Comparison of ENCODE assay signal across 8 mouse cellular contexts in genomic region chr7:99926916-99927714, GRCm38 (mm10). TPM values are rescaled to one million over a fixed set of nuclear protein-coding genes. Genes with fewer than 3 reads are reported as not detected.
DNase-seq lines count a peak whose midpoint lies in the region; ATAC-seq and TF ChIP-seq lines count a peak whose summit lies in the region.

No protein-coding gene starts in this region.

- intact Hi-C loops in heart, postnatal 10 days (cut with DNase I), result loop anchor here (2.0 kb wide), 1 partner anchor 54 kb away; the partner anchor contains the start of gene Rnf169
- intact Hi-C loops in left cerebral cortex, adult 2 months (cut with DNase I), result loop anchor here (2.0 to 5.0 kb wide), 2 partner anchors 56 to 180 kb away; no protein-coding TSS in a partner anchor

- H3K36me3 ChIP-seq in midbrain, embryonic 14.5 days (ENCODE audit: control insufficient read depth, insufficient read depth, low read length), result peaks cover 45% of the 10 kb centered on the region
- peaks cover 54% of the 10 kb centered on the region for H3K36me3 ChIP-seq in midbrain, embryonic 13.5 days

- no peaks in the 10 kb centered on the region for H3K27me3 ChIP-seq in midbrain, embryonic 14.5 days (ENCODE audit: control insufficient read depth, insufficient read depth, low read length)
- no peaks in the 10 kb centered on the region for H3K27me3 ChIP-seq in midbrain, embryonic 13.5 days

- no peak overlapping the region for H3K27ac ChIP-seq in midbrain, embryonic 14.5 days (replicated peaks; ENCODE audit: low read depth, low read length)
- no peak overlapping the region for H3K27ac ChIP-seq in midbrain, embryonic 13.5 days
- H3K27ac ChIP-seq in left cerebral cortex, adult 2 months, result no peak overlapping the region

- H3K9me3 ChIP-seq in midbrain, embryonic 14.5 days (ENCODE audit: control insufficient read depth, low read length), result no peaks in the 10 kb centered on the region
- H3K9me3 ChIP-seq in midbrain, embryonic 13.5 days, result no peaks in the 10 kb centered on the region

- 82% methylated on average over 10 of the region's 10 CpGs for WGBS in midbrain, embryonic 14.5 days
- WGBS in midbrain, embryonic 13.5 days, result 81% methylated on average over 10 of the region's 10 CpGs

- peak; percentile 75 for TF ChIP-seq CTCF in left cerebral cortex, adult 2 months (IDR thresholded peaks at IDR 0.05)

- ATAC-seq in midbrain, embryonic 14.5 days (ENCODE audit: low FRiP score, low TSS enrichment), result no peak
- ATAC-seq in midbrain, embryonic 13.5 days, result no peak
- ATAC-seq in megakaryocyte-erythroid progenitor cell, adult 5-6 weeks (replicated peaks; ENCODE audit: low FRiP score, low TSS enrichment, poor library complexity, severe bottlenecking), result no peak

- H3K4me3 ChIP-seq in midbrain, embryonic 14.5 days (replicated peaks; ENCODE audit: low read depth, low read length), result no peak overlapping the region
- H3K4me3 ChIP-seq in midbrain, embryonic 13.5 days (replicated peaks), result no peak overlapping the region
- no peak overlapping the region for H3K4me3 ChIP-seq in left cerebral cortex, adult 2 months

- no peaks in the 10 kb centered on the region for H3K4me1 ChIP-seq in midbrain, embryonic 14.5 days (ENCODE audit: control insufficient read depth, insufficient read depth, low read length)
- H3K4me1 ChIP-seq in midbrain, embryonic 13.5 days (replicated peaks), result no peaks in the 10 kb centered on the region

- DNase-seq in midbrain, embryonic 14.5 days, result peak; percentile 81
- peak; percentile 68 to 91 for DNase-seq in adrenal gland, adult (ENCODE audit: inconsistent age in 2 of 2, low spot score in 1 of 2)
- DNase-seq in embryo, embryonic 10 days (ENCODE audit: low spot score), result peak; percentile 74
- peak; percentile 66 to 75 for DNase-seq in heart, postnatal 10 days
- DNase-seq in left cerebral cortex, adult 2 months (ENCODE audit: extremely low spot score in 1 of 2, low spot score in 2 of 2), result peak; percentile 68 to 77
- peak; percentile 44 for DNase-seq in retina, postnatal 7 days (ENCODE audit: low read depth, low spot score)

- no peak overlapping the region for H3K4me2 ChIP-seq in midbrain, embryonic 14.5 days (ENCODE audit: low read length)
- H3K4me2 ChIP-seq in midbrain, embryonic 13.5 days (replicated peaks), result no peak overlapping the region

- no peak overlapping the region for H3K9ac ChIP-seq in midbrain, embryonic 14.5 days (replicated peaks; ENCODE audit: low read length)
- no peak overlapping the region for H3K9ac ChIP-seq in midbrain, embryonic 13.5 days (replicated peaks)

RNA-seq across cellular contexts. Expression of gene Rnf169, which starts 53.1 kb away (rescaled TPM):
- polyA plus RNA-seq in midbrain, embryonic 14.5 days (2014; fragmentation: Nextera tagmentation; extraction: Ambion mirVana), result 6.4 and 6.7 TPM in 2 replicates
- 5.0 and 5.5 TPM in 2 replicates for polyA plus RNA-seq in midbrain, embryonic 13.5 days (2015; fragmentation: Nextera tagmentation; extraction: Ambion mirVana)
- 10 to 100 TPM; 15.7 TPM for total RNA-seq in heart, postnatal 10 days (2021)
- 10 to 100 TPM; 49.4 to 51.3 TPM for total RNA-seq in left cerebral cortex, adult 2 months (2021)
- total RNA-seq in megakaryocyte-erythroid progenitor cell, adult 5-6 weeks (2014; fragmentation: Nextera tagmentation), result 5.3 and 10.4 TPM in 2 replicates
- total RNA-seq in megakaryocyte-erythroid progenitor cell, adult 5-6 weeks (2017), result 7.8 and 14.8 TPM in 2 replicates
